Mouse (Mus musculus): ENCODE data around the gene C1qtnf2.

GRCm38 (mm10) chr11:43452266-43452665 lies 21.8 kb upstream of the C1qtnf2 start:
- TF ChIP-seq CTCF (IDR thresholded peaks at IDR 0.05; ENCODE audit: insufficient read depth, low read depth, low read length) (no peak), POLR2A (IDR thresholded peaks at IDR 0.05; ENCODE audit: insufficient read depth, low read depth, low read length) (no peak)
